Mouse (Mus musculus) limb, embryonic 12.5 days (tissue): ENCODE measurements around the gene Grid1. TPM values are rescaled to one million over a fixed set of nuclear protein-coding genes. Genes with fewer than 3 reads are reported as not detected.

Experiments used
- ATAC-seq: fragments of 200-750 bp; cut with Nextera tagmentation; 2 replicates; pipeline ENCODE4 v1.8.0; 2017; ENCODE audit warnings: low read depth, moderate TSS enrichment; ENCODE audit not compliant: insufficient number of reproducible peaks, insufficient read depth, low FRiP score, low TSS enrichment
- H3K27ac ChIP-seq: fragments of 300-500 bp; sonication (generic); 2 replicates; pipeline ENCODE4 v1.5.1; 2016; ENCODE audit warnings: mild to moderate bottlenecking, moderate library complexity
- H3K27me3 ChIP-seq: fragments of 300-500 bp; sonication (generic); 2 replicates; pipeline ENCODE4 v1.6.1; 2016; ENCODE audit warnings: mild to moderate bottlenecking, moderate library complexity
- H3K36me3 ChIP-seq: fragments of 300-500 bp; sonication (generic); 2 replicates; pipeline ENCODE4 v1.6.1; 2016; ENCODE audit warnings: mild to moderate bottlenecking, moderate library complexity
- H3K4me1 ChIP-seq: fragments of 300-500 bp; sonication (generic); replicated peaks from 2 replicates; pipeline ENCODE4 v1.6.1; 2016
- H3K4me2 ChIP-seq: fragments of 300-500 bp; sonication (generic); 2 replicates; pipeline ENCODE4 v1.6.1; 2016; ENCODE audit warnings: mild to moderate bottlenecking, moderate library complexity
- H3K4me3 ChIP-seq: fragments of 300-500 bp; sonication (generic); replicated peaks from 2 replicates; pipeline ENCODE4 v1.5.1; 2016; ENCODE audit warnings: mild to moderate bottlenecking
- H3K9ac ChIP-seq: fragments of 300-500 bp; sonication (generic); replicated peaks from 2 replicates; pipeline ENCODE4 v1.6.1; 2016; ENCODE audit warnings: mild to moderate bottlenecking, moderate library complexity
- H3K9me3 ChIP-seq: fragments of 300-500 bp; sonication (generic); 2 replicates; pipeline ENCODE4 v1.6.1; 2016; ENCODE audit warnings: mild to moderate bottlenecking, moderate library complexity
- WGBS: fragments of 180-500 bp; shearing (Covaris S2); methylation state at CpG from one replicate; pipeline ENCODE4 v1.1.7; 2016; 5-methylcytosine and 5-hydroxymethylcytosine counted together
- polyA plus RNA-seq: library from polyadenylated mRNA; unstranded; fragments of >200 nt; fragmentation: Nextera tagmentation; extraction: Ambion mirVana; gene quantifications from 2 replicates; pipeline ENCODE4 v1.2.1, GENCODE M21; 2016

Grid1 gene
- polyA plus RNA-seq, 1 experiment from 2014 or later, result 0.24 TPM

DNA sequence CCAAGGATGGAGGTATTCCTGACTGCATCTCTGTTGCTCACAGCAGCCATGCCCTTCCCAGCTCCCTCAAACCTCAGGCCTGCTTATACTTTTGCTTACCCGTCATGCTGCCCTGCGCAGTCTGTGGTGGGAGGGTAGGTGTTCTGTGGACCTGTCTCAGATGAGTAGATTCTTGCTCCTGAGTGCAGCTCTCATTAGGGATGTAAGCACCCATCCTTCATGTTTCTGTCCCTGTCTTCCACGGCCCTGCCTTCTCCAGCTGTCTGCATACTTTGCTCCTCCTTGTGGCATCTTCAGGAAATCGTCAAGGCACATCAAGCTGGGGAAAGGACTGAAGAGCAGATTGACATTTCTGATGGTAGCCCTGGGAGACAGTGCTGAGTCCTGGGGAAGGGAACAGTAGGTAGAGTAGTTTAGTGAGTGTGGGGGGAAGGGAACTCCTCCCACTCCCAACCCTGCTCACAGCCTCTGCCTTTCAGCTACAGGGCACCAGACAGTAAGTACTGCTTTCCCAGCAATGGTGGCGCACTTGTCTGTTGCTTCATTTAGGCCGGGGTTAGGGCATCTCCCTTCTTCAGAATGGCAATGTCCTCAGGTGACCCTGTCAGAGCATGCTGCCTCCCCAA is 273.8 kb downstream of the Grid1 start:
- H3K4me1 ChIP-seq, result no peaks in the 10 kb centered on the region
- no peak overlapping the region for H3K4me3 ChIP-seq
- WGBS, result 66% methylated on average over 6 of the region's 6 CpGs
- no peak overlapping the region for H3K9ac ChIP-seq
- H3K27me3 ChIP-seq, result no peaks in the 10 kb centered on the region
- H3K9me3 ChIP-seq, result no peaks in the 10 kb centered on the region
- ATAC-seq, result no peak
- no peaks in the 10 kb centered on the region for H3K36me3 ChIP-seq
- H3K27ac ChIP-seq, result no peak overlapping the region
- no peak overlapping the region for H3K4me2 ChIP-seq

DNA sequence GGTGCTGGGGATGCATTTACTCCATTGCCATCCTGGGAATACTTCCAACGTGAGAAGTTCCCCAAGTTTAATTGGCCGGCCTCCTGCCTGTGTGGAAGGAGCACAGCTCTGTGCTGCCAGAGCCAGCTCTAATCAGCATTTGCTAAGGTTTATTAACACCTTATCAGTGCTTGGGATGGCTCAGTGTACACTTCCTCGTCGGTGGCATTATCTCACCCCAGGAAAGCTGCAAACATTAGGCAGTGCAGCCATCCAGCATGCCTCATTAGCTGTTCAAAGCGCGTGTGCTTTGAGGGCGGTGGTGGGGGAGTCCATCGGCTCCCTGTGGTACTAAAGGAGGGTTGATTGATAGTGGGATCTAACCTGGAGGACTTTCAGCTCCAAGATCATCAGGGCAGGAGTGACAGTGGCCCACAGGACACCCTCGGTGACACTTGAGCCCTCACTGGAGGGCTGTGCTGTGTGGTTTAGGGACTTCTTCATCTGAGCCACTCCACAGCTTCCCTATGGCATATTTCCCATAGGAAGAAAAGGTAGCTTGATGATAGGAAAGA is 275.7 kb downstream of the Grid1 start:
- no peak overlapping the region for H3K4me3 ChIP-seq
- H3K27me3 ChIP-seq, result no peaks in the 10 kb centered on the region
- ATAC-seq, result 0 out of 2 replicates have a peak, but pooled peaks have one; percentile 24
- WGBS, result 46% methylated on average over 9 of the region's 9 CpGs
- H3K4me2 ChIP-seq, result no peak overlapping the region
- H3K9me3 ChIP-seq, result no peaks in the 10 kb centered on the region
- H3K36me3 ChIP-seq, result no peaks in the 10 kb centered on the region
- no peaks in the 10 kb centered on the region for H3K4me1 ChIP-seq
- H3K27ac ChIP-seq, result no peak overlapping the region
- no peak overlapping the region for H3K9ac ChIP-seq

DNA sequence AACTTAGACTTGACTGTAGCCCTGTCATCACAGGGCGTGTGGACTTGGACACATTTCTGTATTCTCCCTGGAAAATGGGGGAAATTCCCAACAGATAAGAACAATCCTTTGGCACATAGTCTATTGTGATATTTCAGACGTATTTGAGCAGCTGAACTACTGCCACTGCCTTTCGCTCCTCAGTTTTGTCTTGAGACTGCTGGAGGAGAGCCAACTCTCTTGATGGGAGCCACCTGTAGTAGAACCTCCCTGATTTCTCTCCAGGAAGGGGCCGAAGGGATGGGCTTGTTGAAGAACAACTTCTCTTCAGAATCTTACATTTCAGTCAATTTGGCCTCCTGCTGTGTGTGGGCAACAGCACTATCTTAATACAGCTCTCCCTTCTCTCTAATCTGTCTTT is 276.2 kb downstream of the Grid1 start:
- H3K36me3 ChIP-seq, result no peaks in the 10 kb centered on the region
- no peak for ATAC-seq
- H3K9me3 ChIP-seq, result no peaks in the 10 kb centered on the region
- H3K4me2 ChIP-seq, result no peak overlapping the region
- no peaks in the 10 kb centered on the region for H3K27me3 ChIP-seq
- 71% methylated on average over 4 of the region's 4 CpGs for WGBS
- H3K4me3 ChIP-seq, result no peak overlapping the region
- no peak overlapping the region for H3K27ac ChIP-seq
- no peaks in the 10 kb centered on the region for H3K4me1 ChIP-seq
- H3K9ac ChIP-seq, result no peak overlapping the region

DNA sequence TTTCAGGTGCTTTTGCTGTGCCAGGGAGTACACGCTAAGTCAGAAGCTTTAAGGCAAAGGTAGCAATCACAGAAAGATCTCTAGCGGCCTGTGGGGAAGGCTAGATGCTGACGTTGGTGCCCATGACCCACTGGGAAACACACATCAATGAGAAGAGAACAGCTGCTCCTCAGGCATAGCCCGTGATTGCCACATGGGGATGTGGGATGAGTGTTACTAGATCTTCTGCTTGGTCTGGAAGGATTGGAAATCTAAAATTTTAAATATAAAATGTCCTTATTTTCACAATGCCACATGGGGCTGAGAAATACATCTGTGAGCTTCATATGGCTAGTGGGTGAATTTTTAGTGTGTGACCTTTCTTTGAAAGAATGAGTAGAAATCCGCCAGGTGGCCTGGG is 277.3 kb downstream of the Grid1 start:
- no peak overlapping the region for H3K4me3 ChIP-seq
- H3K4me1 ChIP-seq, result no peaks in the 10 kb centered on the region
- no peaks in the 10 kb centered on the region for H3K9me3 ChIP-seq
- H3K27ac ChIP-seq, result no peak overlapping the region
- ATAC-seq, result no peak
- H3K4me2 ChIP-seq, result no peak overlapping the region
- WGBS, result 83% methylated on average over 5 of the region's 5 CpGs
- no peaks in the 10 kb centered on the region for H3K27me3 ChIP-seq
- no peaks in the 10 kb centered on the region for H3K36me3 ChIP-seq
- H3K9ac ChIP-seq, result no peak overlapping the region

- Histone ChIP-seq H3K4me3 (no peak overlapping the region), H3K4me1 (no peaks in the 10 kb centered on the region), H3K9ac (no peak overlapping the region), H3K27me3 (no peaks in the 10 kb centered on the region), H3K36me3 (no peaks in the 10 kb centered on the region), H3K9me3 (no peaks in the 10 kb centered on the region), H3K4me2 (no peak overlapping the region), H3K27ac (no peak overlapping the region)
- ATAC-seq, result no peak
- 67% methylated on average over 5 of the region's 5 CpGs for WGBS
Measured at GRCm38 (mm10) chr14:35103639-35104210, 283.8 kb downstream of the Grid1 start.

DNA sequence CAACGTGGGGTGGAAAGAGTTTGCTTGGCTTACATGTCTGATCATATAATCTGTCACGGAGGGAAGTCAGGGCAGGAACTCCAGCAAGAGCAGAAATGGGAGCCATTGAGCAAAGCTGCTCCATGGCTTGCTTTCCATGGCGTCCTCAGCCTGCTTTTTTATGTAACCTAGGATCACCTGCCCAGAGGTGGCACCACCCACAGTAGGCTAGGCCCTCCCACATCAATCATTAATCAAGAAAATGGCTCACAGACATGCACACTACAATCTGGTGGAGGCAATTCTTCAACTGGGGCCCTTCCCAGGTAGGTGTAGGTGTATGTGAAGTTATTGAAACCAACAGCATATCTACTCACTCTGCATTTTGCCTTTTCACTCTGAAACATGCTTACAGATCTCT is 287.7 kb downstream of the Grid1 start:
- H3K9ac ChIP-seq, result no peak overlapping the region
- no peaks in the 10 kb centered on the region for H3K9me3 ChIP-seq
- no peak overlapping the region for H3K27ac ChIP-seq
- H3K27me3 ChIP-seq, result no peaks in the 10 kb centered on the region
- H3K4me2 ChIP-seq, result no peak overlapping the region
- 65% methylated on average over 3 of the region's 3 CpGs for WGBS
- no peak for ATAC-seq
- H3K4me1 ChIP-seq, result peaks cover 5% of the 10 kb centered on the region; the same call in 1 of the 2 replicates
- H3K4me3 ChIP-seq, result no peak overlapping the region
- no peaks in the 10 kb centered on the region for H3K36me3 ChIP-seq

- Histone ChIP-seq H3K4me2 (no peak overlapping the region), H3K9ac (no peak overlapping the region), H3K36me3 (no peaks in the 10 kb centered on the region), H3K4me3 (no peak overlapping the region), H3K4me1 (peaks cover 5% of the 10 kb centered on the region; the same call in 1 of the 2 replicates), H3K27ac (no peak overlapping the region), H3K27me3 (no peaks in the 10 kb centered on the region), H3K9me3 (no peaks in the 10 kb centered on the region)
- ATAC-seq, result peak; percentile 63; the same call in 1 of the 2 replicates
- 77% methylated on average over 1 of the region's 1 CpGs for WGBS
Measured at GRCm38 (mm10) chr14:35110928-35111327, 291.0 kb downstream of the Grid1 start.

GRCm38 (mm10) chr14:35112327-35113275 is 292.7 kb downstream of the Grid1 start:
- H3K27ac ChIP-seq, result no peak overlapping the region
- WGBS, result 45% methylated on average over 11 of the region's 11 CpGs
- no peaks in the 10 kb centered on the region for H3K36me3 ChIP-seq
- ATAC-seq, result peak; percentile 42; the same call in 1 of the 2 replicates
- H3K27me3 ChIP-seq, result no peaks in the 10 kb centered on the region
- H3K4me2 ChIP-seq, result no peak overlapping the region
- H3K9me3 ChIP-seq, result no peaks in the 10 kb centered on the region
- H3K9ac ChIP-seq, result no peak overlapping the region
- no peak overlapping the region for H3K4me3 ChIP-seq
- H3K4me1 ChIP-seq, result peaks cover 5% of the 10 kb centered on the region; the same call in 1 of the 2 replicates

- no peak overlapping the region for H3K27ac ChIP-seq
- no peaks in the 10 kb centered on the region for H3K9me3 ChIP-seq
- ATAC-seq, result no peak
- 0 out of 2 replicates have a peak, but pooled peaks cover 2% of the 10 kb centered on the region for H3K27me3 ChIP-seq
- peaks cover 5% of the 10 kb centered on the region; the same call in 1 of the 2 replicates for H3K4me1 ChIP-seq
- no peak overlapping the region for H3K4me2 ChIP-seq
- no peak overlapping the region for H3K4me3 ChIP-seq
- WGBS, result 71% methylated on average over 2 of the region's 2 CpGs
- H3K36me3 ChIP-seq, result no peaks in the 10 kb centered on the region
- no peak overlapping the region for H3K9ac ChIP-seq
Measured at GRCm38 (mm10) chr14:35113276-35113645, 293.4 kb downstream of the Grid1 start.

GRCm38 (mm10) chr14:35115913-35116312 is 296.0 kb downstream of the Grid1 start:
- ATAC-seq, result no peak
- H3K27me3 ChIP-seq, result 0 out of 2 replicates have a peak, but pooled peaks cover 2% of the 10 kb centered on the region
- WGBS, result 52% methylated on average over 3 of the region's 3 CpGs

GRCm38 (mm10) chr14:35120089-35120488 is 300.2 kb downstream of the Grid1 start:
- no peaks in the 10 kb centered on the region for H3K36me3 ChIP-seq
- H3K27me3 ChIP-seq, result 0 out of 2 replicates have a peak, but pooled peaks cover 2% of the 10 kb centered on the region
- H3K4me3 ChIP-seq, result no peak overlapping the region
- no peak overlapping the region for H3K27ac ChIP-seq
- peaks cover 16% of the 10 kb centered on the region for H3K4me1 ChIP-seq
- no peak for ATAC-seq
- 43% methylated on average over 2 of the region's 2 CpGs for WGBS
- no peaks in the 10 kb centered on the region for H3K9me3 ChIP-seq
- no peak overlapping the region for H3K9ac ChIP-seq
- H3K4me2 ChIP-seq, result no peak overlapping the region

More at GRCm38 (mm10) chr14:35115913-35116312, 296.0 kb downstream of the Grid1 start:
- no peak overlapping the region for H3K27ac ChIP-seq
- peaks cover 21% of the 10 kb centered on the region for H3K4me1 ChIP-seq
- H3K9me3 ChIP-seq, result no peaks in the 10 kb centered on the region
- H3K9ac ChIP-seq, result no peak overlapping the region
- no peaks in the 10 kb centered on the region for H3K36me3 ChIP-seq
- no peak overlapping the region for H3K4me2 ChIP-seq
- H3K4me3 ChIP-seq, result no peak overlapping the region
